Comparison of ENCODE assay signal across 8 mouse cellular contexts in the genomic region with DNA sequence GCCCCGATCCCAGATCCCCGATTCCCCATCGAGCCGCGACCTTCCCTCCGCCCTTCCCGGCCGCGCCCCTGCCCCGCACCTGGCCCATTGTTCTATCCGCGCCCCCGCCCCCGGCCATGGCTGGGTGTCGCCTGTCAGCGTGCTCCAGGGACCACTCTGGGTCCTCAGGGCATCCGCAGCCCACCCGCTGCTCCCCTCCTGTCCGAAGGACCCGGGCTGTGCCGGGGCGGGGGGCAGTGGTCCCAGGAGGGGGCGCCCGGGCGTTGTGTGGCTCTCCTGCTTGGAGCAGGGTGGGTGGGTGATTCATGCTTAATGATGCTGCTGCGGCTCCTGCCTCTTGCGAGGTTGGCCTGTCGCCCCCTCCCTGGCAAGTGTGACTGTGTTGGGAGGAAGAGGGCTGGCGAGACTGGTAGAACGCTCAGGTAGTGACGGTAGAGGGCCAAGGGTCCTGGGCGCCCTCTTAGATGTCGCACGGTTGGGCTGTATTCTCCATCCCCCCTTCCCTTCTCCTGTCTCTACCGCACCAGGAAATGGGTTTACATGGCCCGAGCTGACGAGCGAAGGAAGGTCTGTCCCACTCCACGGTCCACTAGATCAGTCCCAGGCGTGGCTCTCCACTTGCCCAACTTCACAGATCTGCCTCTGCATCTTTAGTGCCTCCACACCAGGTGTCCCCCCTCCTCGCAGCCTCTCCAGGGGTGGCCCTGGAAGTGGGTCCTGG. TPM values are rescaled to one million over a fixed set of nuclear protein-coding genes. Genes with fewer than 3 reads are reported as not detected.
A peak's percentile ranks its signal among the peaks of the same experiment; 100 is the strongest.
DNase-seq lines count a peak whose midpoint lies in the region; ATAC-seq and TF ChIP-seq lines count a peak whose summit lies in the region.

No protein-coding gene starts in this region.

- H3K9me3 ChIP-seq in heart, embryonic 13.5 days: no peaks in the 10 kb centered on the region
- no peaks in the 10 kb centered on the region for H3K9me3 ChIP-seq in E14TG2a.4 (ENCODE audit: low read length)
- no peaks in the 10 kb centered on the region for H3K9me3 ChIP-seq in liver, embryonic 15.5 days (replicated peaks)

- no peak for DNase-seq in heart, postnatal 25 days (ENCODE audit: low spot score)
- peak; percentile 60 to 72 for DNase-seq in cerebellum, postnatal 25 days
- DNase-seq in heart, postnatal 36 days: peak; percentile 16 to 22
- peak; percentile 57 to 61 for DNase-seq in right cerebral cortex, postnatal 36 days (ENCODE audit: low spot score in 2 of 2)
- DNase-seq in adrenal gland, postnatal 10 days: no peak

- H3K36me3 ChIP-seq in heart, embryonic 13.5 days: peaks cover 15% of the 10 kb centered on the region; the same call in 1 of the 2 replicates
- no peaks in the 10 kb centered on the region for H3K36me3 ChIP-seq in E14TG2a.4 (ENCODE audit: insufficient read depth, low read length)
- no peaks in the 10 kb centered on the region for H3K36me3 ChIP-seq in liver, embryonic 15.5 days (replicated peaks)

- ATAC-seq in heart, embryonic 13.5 days (ENCODE audit: extremely low read depth, insufficient number of reproducible peaks, low FRiP score, low TSS enrichment): 0 out of 2 replicates have a peak, but pooled peaks have one; percentile 23
- ATAC-seq in liver, embryonic 15.5 days (ENCODE audit: insufficient read depth): no peak

- TF ChIP-seq CTCF in E14TG2a.4 (conservative IDR thresholded peaks at IDR 0.05; ENCODE audit: low read length): no peak

- peak overlapping the region; percentile 94 for H3K9ac ChIP-seq in heart, embryonic 13.5 days
- H3K9ac ChIP-seq in liver, embryonic 15.5 days: peak overlapping the region; percentile 39; the same call in 1 of the 2 replicates

- H3K4me1 ChIP-seq in heart, embryonic 13.5 days: peaks cover 74% of the 10 kb centered on the region
- H3K4me1 ChIP-seq in E14TG2a.4 (replicated peaks; ENCODE audit: low read depth, low read length): peaks cover 60% of the 10 kb centered on the region
- H3K4me1 ChIP-seq in liver, embryonic 15.5 days (replicated peaks): peaks cover 7% of the 10 kb centered on the region

- peaks cover 19% of the 10 kb centered on the region; the same call in 1 of the 2 replicates for H3K27me3 ChIP-seq in heart, embryonic 13.5 days (replicated peaks)
- peaks cover 84% of the 10 kb centered on the region for H3K27me3 ChIP-seq in E14TG2a.4 (ENCODE audit: insufficient read depth, low read length)
- peaks cover 69% of the 10 kb centered on the region for H3K27me3 ChIP-seq in liver, embryonic 15.5 days

- intact Hi-C loops in heart, postnatal 25 days (cut with DNase I): no loop called here
- intact Hi-C loops in heart, postnatal 36 days (cut with DNase I): loop anchor here (2.0 kb wide), 1 partner anchor 44 kb away; no protein-coding TSS in a partner anchor

- H3K27ac ChIP-seq in heart, embryonic 13.5 days (replicated peaks): peak overlapping the region; percentile 90
- H3K27ac ChIP-seq in liver, embryonic 15.5 days (replicated peaks): no peak overlapping the region

- H3K4me2 ChIP-seq in heart, embryonic 13.5 days: peak overlapping the region; percentile 93
- H3K4me2 ChIP-seq in liver, embryonic 15.5 days: peak overlapping the region; percentile 76

- peak overlapping the region; percentile 84 for H3K4me3 ChIP-seq in heart, embryonic 13.5 days
- peak overlapping the region; percentile 82 for H3K4me3 ChIP-seq in E14TG2a.4 (replicated peaks; ENCODE audit: low read length)
- peak overlapping the region; percentile 57 for H3K4me3 ChIP-seq in liver, embryonic 15.5 days (replicated peaks)

- under 1% methylated on average over 41 of the region's 41 CpGs for WGBS in heart, embryonic 13.5 days
- 2% methylated on average over 41 of the region's 41 CpGs for WGBS in liver, embryonic 15.5 days (ENCODE audit: insufficient replicate concordance)

RNA-seq across cellular contexts. Expression of gene Ncs1, which starts 0.8 kb away (rescaled TPM):
- 36.3 and 39.4 TPM in 2 replicates for polyA plus RNA-seq in heart, embryonic 13.5 days (2015; fragmentation: Nextera tagmentation; extraction: Ambion mirVana)
- total RNA-seq in heart, postnatal 25 days (2021): 10 to 100 TPM; 11.3 to 11.6 TPM
- total RNA-seq in heart, postnatal 36 days (2021): 10 to 100 TPM in 1 of 2 experiments, 1 to 10 TPM in 1; 9.5 to 10.5 TPM
- polyA plus RNA-seq in liver, embryonic 15.5 days (2015; fragmentation: Nextera tagmentation; extraction: Ambion mirVana): 1.2 and 1.3 TPM in 2 replicates
- 1 to 10 TPM; 4.2 to 6.8 TPM for total RNA-seq in adrenal gland, postnatal 10 days (2021)

Comparison
In these comparisons a context has a peak if more than half of its experiments do, and no peak if none do; other contexts are left out.
1. DNase-seq: peak in cerebellum, postnatal 25 days (2 of 2), heart, postnatal 36 days (2 of 2) and right cerebral cortex, postnatal 36 days (2 of 2); none in heart, postnatal 25 days (single experiment) and adrenal gland, postnatal 10 days (single experiment).
2. Peak in every context shown above with its lines, with median percentiles within 50 percentile points of each other: H3K4me3 ChIP-seq.